Mouse (Mus musculus) forebrain, embryonic 16.5 days (tissue): ENCODE measurements around the gene Enkur. TPM values are rescaled to one million over a fixed set of nuclear protein-coding genes. Genes with fewer than 3 reads are reported as not detected.

ENCODE experiments used
- ATAC-seq: fragments of 200-750 bp; cut with Nextera tagmentation; 2 replicates; pipeline ENCODE4 v1.8.0; 2017; ENCODE audit warnings: mild to moderate bottlenecking, moderate library complexity
- H3K27ac ChIP-seq: fragments of 300-500 bp; sonication (generic); 2 replicates; pipeline ENCODE4 v1.5.1; 2014; ENCODE audit warnings: low read length, control low read depth
- H3K27me3 ChIP-seq: fragments of 300-500 bp; sonication (generic); replicated peaks from 2 replicates; pipeline ENCODE4 v1.6.1; 2014; ENCODE audit warnings: low read length; ENCODE audit not compliant: control insufficient read depth, insufficient read depth
- H3K36me3 ChIP-seq: fragments of 300-500 bp; sonication (generic); 2 replicates; pipeline ENCODE4 v1.6.1; 2014; ENCODE audit not compliant: control insufficient read depth, insufficient read depth
- H3K4me1 ChIP-seq: fragments of 300-500 bp; sonication (generic); replicated peaks from 2 replicates; pipeline ENCODE4 v1.6.1; 2014; ENCODE audit warnings: low read length; ENCODE audit not compliant: control insufficient read depth, insufficient read depth
- H3K4me2 ChIP-seq: fragments of 300-500 bp; sonication (generic); 2 replicates; pipeline ENCODE4 v1.6.1; 2014; ENCODE audit warnings: mild to moderate bottlenecking, low read length, control low read depth
- H3K4me3 ChIP-seq: fragments of 300-500 bp; sonication (generic); replicated peaks from 2 replicates; pipeline ENCODE4 v1.5.1; 2014; ENCODE audit warnings: mild to moderate bottlenecking, low read length, control low read depth
- H3K9ac ChIP-seq: fragments of 300-500 bp; sonication (generic); replicated peaks from 2 replicates; pipeline ENCODE4 v1.6.1; 2014; ENCODE audit warnings: low read depth, low read length, control low read depth
- H3K9me3 ChIP-seq: fragments of 300-500 bp; sonication (generic); 2 replicates; pipeline ENCODE4 v1.6.1; 2016; ENCODE audit warnings: low read length; ENCODE audit not compliant: control insufficient read depth
- WGBS: fragments of 180-500 bp; shearing (Covaris S2); extraction: QIAGEN DNeasy Blood & Tissue Kit; methylation state at CpG from one replicate; pipeline ENCODE4 v1.1.7; 2014; 5-methylcytosine and 5-hydroxymethylcytosine counted together
- polyA plus RNA-seq: library from polyadenylated mRNA; unstranded; fragments of >200 nt; fragmentation: Nextera tagmentation; extraction: Ambion mirVana; gene quantifications from 2 replicates; pipeline ENCODE4 v1.2.1, GENCODE M21; 2015

Gene Enkur
- polyA plus RNA-seq, 1 experiment from 2014 or later = 3.4 TPM

DNA sequence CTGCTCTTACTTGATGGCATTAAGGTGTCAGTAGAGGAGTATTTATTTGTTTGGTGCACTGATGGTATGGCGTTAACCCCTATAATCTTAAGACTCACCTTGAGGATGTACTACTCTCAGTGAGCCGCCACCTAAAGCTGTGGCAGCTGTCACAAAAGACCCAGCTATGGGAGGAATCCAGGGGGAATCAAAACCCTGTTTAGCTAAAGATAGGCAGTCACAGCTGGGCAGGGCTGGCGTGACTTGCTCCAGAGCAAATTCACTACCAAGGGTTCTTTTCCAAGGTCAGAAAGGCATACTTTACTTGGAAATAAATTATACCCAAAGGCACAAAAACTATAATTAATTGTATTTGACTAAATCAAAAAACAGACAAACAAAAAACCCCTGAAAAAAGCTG is 26.0 kb upstream of the Enkur start:
- H3K4me3 ChIP-seq = no peak overlapping the region
- H3K27me3 ChIP-seq = no peaks in the 10 kb centered on the region
- no peaks in the 10 kb centered on the region for H3K4me1 ChIP-seq
- no peak overlapping the region for H3K27ac ChIP-seq
- H3K36me3 ChIP-seq = no peaks in the 10 kb centered on the region
- H3K9ac ChIP-seq = no peak overlapping the region
- WGBS = 82% methylated on average over 3 of the region's 3 CpGs
- no peaks in the 10 kb centered on the region for H3K9me3 ChIP-seq
- no peak for ATAC-seq
- no peak overlapping the region for H3K4me2 ChIP-seq

DNA sequence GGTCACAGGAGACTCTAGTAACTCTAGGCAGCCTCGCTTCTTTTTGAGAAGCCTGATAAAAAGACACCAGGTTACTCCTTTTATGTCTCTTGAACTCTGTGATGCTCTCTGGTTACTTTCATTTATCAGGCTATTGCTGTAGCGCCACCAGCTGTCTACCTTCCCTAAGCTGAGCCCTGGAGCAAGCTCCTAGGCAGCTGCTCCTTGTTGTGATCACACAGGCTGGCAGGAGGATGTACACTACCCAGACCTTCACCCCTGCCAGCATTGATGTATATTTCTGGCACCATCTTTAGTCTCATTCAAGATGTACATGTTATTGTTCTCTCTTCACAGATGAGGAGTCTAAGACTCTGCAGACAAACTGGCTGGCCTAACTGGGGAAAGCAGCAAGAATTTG is 25.1 kb upstream of the Enkur start:
- WGBS = 80% methylated on average over 2 of the region's 2 CpGs
- no peak for ATAC-seq
- H3K4me3 ChIP-seq = no peak overlapping the region

DNA sequence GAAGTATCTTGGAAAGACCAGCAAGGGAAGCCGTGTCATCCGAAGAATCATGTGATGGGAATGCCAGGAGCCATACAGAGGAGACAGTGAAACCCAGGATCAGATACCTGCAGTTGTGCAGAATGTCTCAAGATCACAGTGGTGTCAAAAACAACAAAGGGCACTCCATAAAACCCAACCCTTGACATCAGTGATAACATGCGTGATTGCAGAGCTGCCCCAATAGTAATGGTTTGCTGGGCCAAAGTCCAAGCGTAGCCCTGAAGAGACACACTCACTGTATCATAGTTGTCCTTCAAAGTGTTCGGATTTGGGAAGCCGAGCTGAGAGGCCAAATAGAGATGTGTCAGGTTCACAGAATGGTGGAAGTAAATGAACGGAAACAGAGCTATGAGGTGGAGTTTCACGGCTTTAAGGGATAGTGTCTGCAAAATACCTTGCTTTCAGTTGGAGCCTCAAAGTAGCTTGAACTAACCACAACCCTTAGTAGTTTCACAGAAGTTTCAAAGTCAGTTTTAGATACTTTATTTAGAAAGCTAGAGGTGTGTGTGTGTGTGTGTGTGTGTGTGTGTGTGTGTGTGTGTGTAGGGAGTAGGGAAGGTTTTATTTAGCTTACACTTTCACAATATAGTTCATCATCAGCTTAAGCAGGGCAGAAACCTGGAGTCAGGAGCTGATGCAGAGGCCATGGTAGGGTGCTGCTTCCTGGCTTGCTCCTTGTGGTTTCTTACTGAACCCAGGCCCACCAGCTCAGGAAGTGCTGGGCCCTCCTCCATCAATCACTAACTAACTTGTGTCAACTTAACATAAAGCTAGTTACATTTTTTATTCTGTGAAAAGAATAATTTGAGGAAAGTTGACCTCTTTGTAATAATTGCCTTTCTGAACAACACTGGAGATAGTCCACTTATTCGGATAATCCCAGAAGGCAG is 17.6 kb upstream of the Enkur start:
- no peaks in the 10 kb centered on the region for H3K27me3 ChIP-seq
- ATAC-seq = no peak
- no peak overlapping the region for H3K4me3 ChIP-seq
- no peaks in the 10 kb centered on the region for H3K9me3 ChIP-seq
- no peaks in the 10 kb centered on the region for H3K36me3 ChIP-seq
- no peak overlapping the region for H3K27ac ChIP-seq
- H3K4me1 ChIP-seq = no peaks in the 10 kb centered on the region
- 94% methylated on average over 9 of the region's 9 CpGs for WGBS
- H3K4me2 ChIP-seq = no peak overlapping the region
- no peak overlapping the region for H3K9ac ChIP-seq

More for the DNA sequence above, 25.1 kb upstream of the Enkur start:
- H3K9me3 ChIP-seq = no peaks in the 10 kb centered on the region
- H3K9ac ChIP-seq = no peak overlapping the region
- no peak overlapping the region for H3K4me2 ChIP-seq
- H3K36me3 ChIP-seq = no peaks in the 10 kb centered on the region
- no peak overlapping the region for H3K27ac ChIP-seq
- no peaks in the 10 kb centered on the region for H3K4me1 ChIP-seq
- no peaks in the 10 kb centered on the region for H3K27me3 ChIP-seq

DNA sequence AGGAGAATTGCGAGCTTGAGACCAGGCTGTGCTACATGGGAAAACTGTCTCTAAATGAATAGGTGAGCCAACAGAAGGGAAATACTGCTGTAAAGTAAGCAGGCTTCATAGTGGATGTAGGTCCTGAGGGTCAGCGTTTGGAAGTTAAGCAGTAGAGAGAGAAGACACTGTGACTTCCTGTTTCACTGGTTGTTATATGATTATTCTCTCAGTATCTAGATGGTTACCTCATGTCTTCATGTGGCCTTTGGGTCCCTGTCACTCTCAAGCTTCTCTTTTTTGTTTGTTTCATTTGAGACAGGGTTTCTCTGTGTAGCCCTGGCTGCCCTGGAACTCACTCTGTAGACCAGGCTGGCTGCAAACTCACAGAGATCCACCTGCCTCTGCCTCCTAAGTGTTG is 10.1 kb upstream of the Enkur start:
- H3K27ac ChIP-seq = no peak overlapping the region
- no peaks in the 10 kb centered on the region for H3K4me1 ChIP-seq
- 92% methylated on average over 2 of the region's 2 CpGs for WGBS
- no peak overlapping the region for H3K4me2 ChIP-seq
- no peaks in the 10 kb centered on the region for H3K27me3 ChIP-seq
- no peaks in the 10 kb centered on the region for H3K9me3 ChIP-seq
- no peak overlapping the region for H3K9ac ChIP-seq
- peaks cover 10% of the 10 kb centered on the region; the same call in 1 of the 2 replicates for H3K36me3 ChIP-seq
- no peak for ATAC-seq
- H3K4me3 ChIP-seq = no peak overlapping the region

DNA sequence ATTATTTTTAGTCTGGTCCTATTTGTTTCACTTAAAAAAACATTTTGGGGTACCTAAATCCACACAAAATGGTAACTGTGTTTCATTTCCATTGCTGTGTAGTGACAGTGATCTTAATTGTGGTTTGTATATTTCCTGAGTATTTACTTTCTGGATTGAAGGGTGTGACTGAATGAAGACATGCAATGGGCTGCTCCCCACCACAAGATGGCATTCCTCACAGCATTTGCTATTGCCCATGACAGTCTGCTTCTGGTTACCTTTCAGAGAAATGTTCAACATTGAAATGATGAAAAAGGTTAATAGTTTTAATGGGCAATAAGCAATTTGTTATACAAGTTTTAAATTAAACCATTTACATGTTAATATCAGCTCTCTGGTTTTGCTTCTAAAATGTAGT is 9.2 kb upstream of the Enkur start:
- Histone ChIP-seq H3K36me3 (peaks cover 10% of the 10 kb centered on the region; the same call in 1 of the 2 replicates), H3K4me2 (no peak overlapping the region), H3K4me1 (no peaks in the 10 kb centered on the region), H3K27me3 (no peaks in the 10 kb centered on the region), H3K27ac (no peak overlapping the region), H3K9me3 (no peaks in the 10 kb centered on the region), H3K4me3 (no peak overlapping the region), H3K9ac (no peak overlapping the region)
- no peak for ATAC-seq

DNA sequence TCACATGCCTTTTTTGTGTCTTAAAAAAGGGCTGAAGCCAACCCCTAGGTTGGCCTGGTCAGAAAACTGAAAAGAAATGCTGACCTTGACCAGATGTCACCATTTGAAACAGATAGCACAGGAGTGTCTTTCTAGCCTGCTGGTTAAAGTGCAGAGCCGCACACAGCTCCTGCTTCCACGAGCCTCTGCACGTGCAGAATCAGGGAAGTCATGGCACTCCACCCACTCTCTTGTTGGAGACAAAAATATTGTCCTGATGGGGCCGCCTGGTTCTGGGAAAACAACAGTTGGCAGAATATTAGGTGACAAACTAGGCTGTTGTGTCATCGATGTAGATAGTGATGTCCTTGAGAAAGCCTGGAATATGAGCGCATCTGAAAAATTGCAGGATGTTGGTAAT is 6.2 kb upstream of the Enkur start:
- Histone ChIP-seq H3K36me3 (peaks cover 7% of the 10 kb centered on the region; the same call in 1 of the 2 replicates), H3K4me1 (peaks cover 5% of the 10 kb centered on the region), H3K9ac (no peak overlapping the region), H3K27me3 (no peaks in the 10 kb centered on the region), H3K27ac (no peak overlapping the region), H3K4me3 (no peak overlapping the region), H3K9me3 (no peaks in the 10 kb centered on the region), H3K4me2 (no peak overlapping the region)
- 78% methylated on average over 6 of the region's 6 CpGs for WGBS
- no peak for ATAC-seq

DNA sequence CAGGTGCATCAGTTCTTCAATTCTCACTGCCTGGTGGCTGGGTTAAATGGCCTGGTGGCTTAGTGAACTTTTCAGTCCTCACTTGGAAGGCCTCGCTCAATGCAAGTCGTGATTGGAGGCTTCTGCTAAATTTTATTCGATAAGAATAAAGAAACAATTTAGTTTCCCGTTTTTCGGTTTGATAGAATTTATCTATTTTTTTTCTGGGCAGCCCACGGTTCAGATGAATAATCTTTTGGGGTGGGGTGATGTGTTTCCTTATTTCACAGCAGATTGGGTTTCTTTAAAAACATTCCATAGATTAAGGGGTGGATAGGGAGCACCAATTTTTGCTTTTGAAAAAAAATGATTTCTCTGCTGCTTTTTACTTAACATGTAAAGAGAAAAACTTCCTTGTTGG is 1.1 kb upstream of the Enkur start:
- H3K9me3 ChIP-seq = no peaks in the 10 kb centered on the region
- no peaks in the 10 kb centered on the region for H3K27me3 ChIP-seq
- peaks cover 10% of the 10 kb centered on the region for H3K4me1 ChIP-seq
- peak overlapping the region; percentile 68 for H3K4me3 ChIP-seq
- WGBS = 39% methylated on average over 6 of the region's 6 CpGs
- H3K9ac ChIP-seq = peak overlapping the region; percentile 68
- peak overlapping the region; percentile 70 for H3K4me2 ChIP-seq
- ATAC-seq = no peak
- H3K36me3 ChIP-seq = no peaks in the 10 kb centered on the region
- H3K27ac ChIP-seq = peak overlapping the region; percentile 88

DNA sequence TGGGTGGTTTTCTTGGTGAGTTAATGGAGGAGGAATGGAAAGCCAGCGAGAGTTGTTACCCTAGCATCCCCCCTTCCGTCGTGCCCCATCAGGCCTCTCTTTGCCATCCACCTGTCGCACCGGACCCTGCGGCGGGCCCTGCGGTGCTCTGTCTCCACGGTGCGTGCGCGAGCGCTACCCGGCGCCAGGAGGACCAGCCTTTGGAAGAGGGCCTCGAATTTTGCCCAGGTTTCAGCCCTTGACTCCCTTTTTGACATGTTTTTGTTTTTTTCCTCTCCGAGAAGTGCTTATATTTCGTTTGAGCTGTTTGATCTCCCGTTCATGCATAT is 630 bp upstream of the Enkur start:
- H3K27ac ChIP-seq = peak overlapping the region; percentile 88
- H3K4me1 ChIP-seq = peaks cover 10% of the 10 kb centered on the region
- peak; percentile 91 for ATAC-seq
- H3K9me3 ChIP-seq = no peaks in the 10 kb centered on the region
- H3K4me3 ChIP-seq = peak overlapping the region; percentile 68
- peak overlapping the region; percentile 68 for H3K9ac ChIP-seq
- H3K27me3 ChIP-seq = no peaks in the 10 kb centered on the region
- WGBS = 0% methylated on average over 19 of the region's 19 CpGs
- H3K4me2 ChIP-seq = peak overlapping the region; percentile 70
- no peaks in the 10 kb centered on the region for H3K36me3 ChIP-seq

DNA sequence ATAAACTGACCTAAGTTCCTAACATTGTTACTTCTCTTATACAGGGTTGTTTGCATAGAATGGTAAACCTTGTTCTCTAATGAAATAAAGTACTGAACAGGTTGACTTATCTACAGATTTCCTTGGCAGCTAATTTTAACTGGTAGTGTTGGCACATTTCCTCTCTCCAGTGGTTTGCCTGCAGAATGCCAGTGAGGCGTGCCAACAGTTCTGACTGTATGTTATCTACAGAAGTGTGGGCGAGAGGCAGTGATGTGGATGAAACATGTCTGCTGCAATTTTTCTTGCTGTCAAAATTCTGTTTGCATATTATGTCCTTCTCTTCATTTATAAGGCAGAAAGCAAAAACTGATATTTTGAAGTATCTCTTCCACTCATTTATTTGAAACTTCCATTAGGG is 2.4 kb downstream of the Enkur start:
- no peaks in the 10 kb centered on the region for H3K9me3 ChIP-seq
- no peak overlapping the region for H3K27ac ChIP-seq
- H3K9ac ChIP-seq = no peak overlapping the region
- no peak overlapping the region for H3K4me3 ChIP-seq
- no peaks in the 10 kb centered on the region for H3K36me3 ChIP-seq
- H3K27me3 ChIP-seq = no peaks in the 10 kb centered on the region
- H3K4me2 ChIP-seq = no peak overlapping the region
- 68% methylated on average over 2 of the region's 2 CpGs for WGBS
- ATAC-seq = no peak
- peaks cover 10% of the 10 kb centered on the region for H3K4me1 ChIP-seq
